Mouse (Mus musculus) kidney, postnatal 4 days (tissue): ENCODE measurements around the gene Aste1.

Source experiments
- DNase-seq, 2 experiments: peaks; one replicate each; pipeline ENCODE4 v3.0.0; 2021; ENCODE audit warnings: mixed read lengths in 2 of 2

The Aste1 gene

GRCm38 (mm10) chr9:105395218-105395627 lies at the start of gene Aste1, which contains the start of gene Nek11:
TSS of gene Aste1 (plus strand) at chr9:105395392.
TSS of gene Nek11 (minus strand) at chr9:105395524.
- DNase-seq = peak; percentile 96 to 97

DNA sequence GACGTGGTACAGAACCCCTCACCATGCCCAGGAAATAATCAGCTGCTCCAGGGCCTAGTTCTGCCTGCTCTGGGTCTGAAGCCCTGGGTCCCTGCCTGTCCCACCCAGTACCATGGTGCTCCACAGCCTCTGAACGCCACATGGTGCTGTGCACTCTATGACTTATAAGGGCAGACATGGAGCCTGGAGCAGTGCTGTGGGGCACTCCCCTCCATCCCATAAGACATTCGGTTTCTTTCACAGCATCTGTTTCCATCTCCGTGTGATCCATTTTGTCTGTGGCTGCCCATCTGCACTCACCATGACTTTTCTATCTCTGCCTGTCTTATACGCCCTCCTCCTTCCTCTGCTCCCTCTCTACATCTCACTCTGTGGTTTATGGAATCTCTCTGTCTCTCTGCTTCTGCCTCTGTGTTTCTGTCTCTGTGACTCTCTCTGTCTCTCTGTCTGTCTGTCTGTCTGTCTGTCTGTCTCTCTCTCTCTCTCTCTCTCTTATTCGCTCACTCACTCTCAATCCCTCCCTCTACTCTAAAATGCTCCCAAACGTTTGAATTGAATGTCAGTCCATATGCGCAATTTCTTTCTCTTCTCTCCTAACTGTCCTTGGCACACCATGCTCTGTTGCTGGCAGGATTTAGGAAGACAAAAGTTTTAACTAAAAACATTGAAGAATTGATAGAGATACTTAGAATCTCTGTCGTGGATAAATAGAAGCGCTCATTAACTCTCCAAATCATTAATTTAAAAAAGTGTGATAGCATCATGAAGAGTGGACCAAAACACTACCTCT lies 46.8 kb upstream of the Aste1 start:
- no peak for DNase-seq

DNA sequence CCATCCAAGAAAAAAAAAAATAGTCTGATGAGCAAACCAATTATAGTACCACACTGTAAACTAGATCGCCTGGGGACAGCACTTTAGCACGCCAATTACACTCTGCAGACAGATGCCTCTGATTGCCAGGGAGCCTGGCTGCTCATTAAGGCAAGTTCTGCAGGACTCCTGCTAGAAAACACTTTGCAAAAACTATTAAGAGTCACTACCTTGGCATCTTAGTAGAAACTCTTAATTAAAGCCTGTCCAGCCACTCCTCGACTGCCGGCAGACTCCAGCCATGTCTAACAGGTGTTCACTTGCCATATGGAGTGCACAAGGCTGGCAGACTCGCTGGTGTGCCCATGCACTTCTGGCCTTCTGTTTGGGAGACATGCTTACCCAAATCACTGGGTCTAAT lies 46.2 kb upstream of the Aste1 start:
- no peak for DNase-seq

GRCm38 (mm10) chr9:105362181-105362580 lies 33.0 kb upstream of the Aste1 start:
- no peak for DNase-seq

- no peak for DNase-seq
Measured at GRCm38 (mm10) chr9:105363520-105364231, 31.5 kb upstream of the Aste1 start.

DNA sequence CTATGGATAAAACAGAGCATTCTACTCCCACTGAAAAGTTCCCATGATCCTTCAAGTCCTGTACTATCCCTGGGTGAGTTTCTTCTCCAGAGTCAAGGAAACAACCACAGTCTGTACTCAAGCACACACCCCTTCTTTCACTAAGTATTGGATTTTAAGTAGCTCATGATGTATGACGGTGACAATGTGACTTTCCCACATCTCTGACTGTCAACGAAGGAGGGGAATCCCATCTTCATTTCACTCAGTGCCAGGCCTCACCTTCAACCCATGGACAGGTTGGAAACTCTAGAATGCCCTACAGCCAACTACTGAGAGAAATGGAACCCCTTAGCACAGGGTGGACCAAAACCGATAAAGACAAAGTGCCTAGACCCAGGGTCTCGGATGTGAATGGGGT lies 29.0 kb upstream of the Aste1 start:
- no peak for DNase-seq

GRCm38 (mm10) chr9:105368605-105369004 lies 26.6 kb upstream of the Aste1 start:
- no peak for DNase-seq

DNA sequence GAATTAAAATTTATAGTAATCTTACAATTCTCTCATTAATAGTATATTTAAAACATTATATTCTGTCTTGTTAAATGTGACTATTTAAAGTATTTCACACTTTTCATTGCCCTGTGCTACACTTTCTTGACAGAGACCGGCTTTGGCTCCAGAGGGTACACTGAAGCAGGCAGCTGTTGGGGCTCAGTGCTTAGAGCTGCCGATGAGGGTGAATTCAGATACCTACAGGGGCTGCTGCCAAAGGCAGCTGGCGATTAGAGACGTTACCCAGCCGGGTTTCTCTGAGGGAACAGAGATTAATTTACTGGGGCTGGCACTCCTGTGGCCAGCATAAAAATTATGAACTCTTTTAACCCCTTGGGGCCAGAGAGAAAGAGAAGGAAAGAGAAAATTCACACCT lies 20.8 kb upstream of the Aste1 start:
- DNase-seq = no peak

GRCm38 (mm10) chr9:105376411-105376810 lies 18.8 kb upstream of the Aste1 start:
- no peak for DNase-seq

DNA sequence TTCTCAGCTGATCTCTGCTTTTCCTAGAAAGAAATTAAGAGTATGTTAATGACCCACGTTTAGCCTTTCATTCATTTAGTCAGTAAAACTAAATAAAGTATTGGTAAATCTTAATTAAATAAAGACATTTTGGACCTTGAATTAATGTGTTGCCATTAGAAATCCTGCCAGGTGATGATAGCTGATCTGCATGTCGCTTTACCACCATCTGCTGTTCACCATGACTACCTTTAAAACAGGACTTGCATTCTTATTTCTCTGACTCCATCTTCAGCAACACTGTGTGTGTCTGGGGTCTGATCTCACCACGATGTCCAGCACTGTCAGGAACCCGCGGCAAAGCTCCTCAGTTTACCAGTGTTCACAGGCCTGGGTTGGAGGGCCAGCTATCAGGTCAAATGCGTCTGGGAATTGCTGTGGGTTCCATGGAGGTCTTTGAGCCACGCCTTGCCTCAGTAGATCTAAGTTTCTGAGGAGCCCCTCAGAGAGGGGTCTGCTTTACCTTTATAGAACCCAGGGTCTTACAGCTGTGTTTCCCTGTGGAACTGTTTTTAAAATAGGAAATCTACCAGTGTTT lies 18.1 kb upstream of the Aste1 start:
- no peak for DNase-seq

- no peak for DNase-seq
Measured at GRCm38 (mm10) chr9:105377622-105378021, 17.6 kb upstream of the Aste1 start.

DNA sequence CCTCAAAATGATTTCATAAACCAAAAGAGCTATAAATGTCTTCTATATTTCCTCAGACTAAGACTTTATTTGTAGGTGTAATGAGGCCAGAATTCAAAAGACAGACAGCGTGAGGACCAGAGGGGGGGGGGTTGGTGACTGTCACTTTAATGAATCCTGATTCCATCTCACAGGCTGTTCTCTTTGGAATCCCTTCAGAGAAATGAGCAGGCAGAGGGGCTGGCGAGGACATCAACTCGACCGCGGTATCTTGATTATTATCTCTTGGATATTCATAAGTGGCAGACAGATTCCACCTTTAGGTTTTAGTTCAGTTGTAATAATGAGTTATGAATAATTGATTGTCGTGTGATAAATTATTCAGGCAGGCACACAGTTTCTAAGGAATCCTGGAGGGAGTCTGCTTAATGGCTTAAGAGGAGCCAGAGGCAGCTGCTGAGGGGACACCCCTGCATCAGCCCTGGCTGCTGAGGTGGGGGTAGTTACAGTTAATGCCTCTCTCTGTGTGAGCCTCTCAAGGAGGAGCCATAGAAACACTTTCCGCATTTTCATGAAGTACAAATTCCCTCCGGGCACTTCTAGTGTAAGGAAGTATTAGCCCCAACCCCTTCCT lies 15.6 kb upstream of the Aste1 start:
- DNase-seq = no peak

GRCm38 (mm10) chr9:105387403-105387802 lies 7.8 kb upstream of the Aste1 start:
- no peak for DNase-seq

GRCm38 (mm10) chr9:105389289-105389688 lies 5.9 kb upstream of the Aste1 start:
- DNase-seq = peak; percentile 84 to 88

GRCm38 (mm10) chr9:105390616-105391015 lies 4.6 kb upstream of the Aste1 start:
- no peak for DNase-seq

- no peak for DNase-seq
Measured at GRCm38 (mm10) chr9:105394720-105395119, 472 bp upstream of the Aste1 start.

DNA sequence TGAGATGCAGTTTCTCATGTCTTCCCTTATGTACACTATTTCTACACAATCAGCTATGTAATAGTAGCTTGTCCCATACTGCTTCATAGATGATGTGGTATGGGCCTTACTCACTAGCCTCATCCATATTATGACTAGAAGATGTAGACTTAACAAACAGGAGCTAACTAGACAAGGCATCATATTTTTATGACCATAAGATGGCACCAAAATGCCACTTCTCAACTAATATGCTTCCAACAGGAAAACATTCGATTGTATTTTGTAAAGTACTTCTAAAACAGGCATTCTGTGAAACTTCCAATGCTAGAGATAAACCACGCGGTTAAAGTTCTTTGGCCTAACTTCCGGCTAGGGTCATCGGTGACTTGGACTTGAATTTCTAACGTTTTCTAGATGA lies 13.4 kb downstream of the Aste1 start:
- no peak for DNase-seq

- no peak for DNase-seq
Measured at GRCm38 (mm10) chr9:105459032-105459431, 63.8 kb downstream of the Aste1 start.

DNA sequence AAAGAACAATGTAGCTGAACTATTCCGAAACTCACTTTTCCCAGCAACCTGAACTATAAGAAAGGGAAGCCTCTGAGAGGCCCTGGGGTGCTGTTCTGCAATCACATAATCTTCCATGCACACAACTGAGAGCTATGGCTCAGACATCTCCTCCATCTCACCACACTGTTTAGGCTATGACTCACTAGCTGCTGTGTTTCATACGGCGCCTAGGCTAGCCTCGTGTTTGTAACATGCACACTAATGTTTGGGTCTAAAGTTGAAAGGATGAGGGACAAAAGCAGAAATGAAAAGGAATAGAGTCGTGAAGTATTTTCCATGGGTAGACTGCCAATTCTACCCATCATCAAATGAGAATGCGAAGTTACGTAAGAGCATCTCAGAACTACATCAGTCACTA lies 66.3 kb downstream of the Aste1 start:
- no peak for DNase-seq
